Mouse (Mus musculus): ENCODE results near the gene Spon1. TPM values are rescaled to one million over a fixed set of nuclear protein-coding genes. Genes with fewer than 3 reads are reported as not detected.

Gene Spon1
- polyA plus RNA-seq, 1 experiment from 2014 or later, result 64.3 TPM

- Histone ChIP-seq H3K4me2 (ENCODE audit: low read length) (no peak overlapping the region), H3K36me3 (ENCODE audit: control insufficient read depth, insufficient read depth, low read length) (no peaks in the 10 kb centered on the region), H3K9ac (ENCODE audit: low read depth, low read length) (no peak overlapping the region), H3K27ac (ENCODE audit: low read depth, low read length) (no peak overlapping the region), H3K27me3 (replicated peaks; ENCODE audit: control insufficient read depth, insufficient read depth, low read length) (no peaks in the 10 kb centered on the region; the same call in 1 of the 2 replicates), H3K9me3 (ENCODE audit: control insufficient read depth, low read length) (no peaks in the 10 kb centered on the region), H3K4me3 (ENCODE audit: low read length) (no peak overlapping the region), H3K4me1 (ENCODE audit: control insufficient read depth, insufficient read depth, low read depth, low read length) (peaks cover 4% of the 10 kb centered on the region; the same call in 1 of the 2 replicates)
- no peak for ATAC-seq
- 72% methylated on average over 8 of the region's 8 CpGs for WGBS
These were observed 240.7 kb downstream of the Spon1 start for GRCm38 (mm10) chr7:114006456-114006855.

DNA sequence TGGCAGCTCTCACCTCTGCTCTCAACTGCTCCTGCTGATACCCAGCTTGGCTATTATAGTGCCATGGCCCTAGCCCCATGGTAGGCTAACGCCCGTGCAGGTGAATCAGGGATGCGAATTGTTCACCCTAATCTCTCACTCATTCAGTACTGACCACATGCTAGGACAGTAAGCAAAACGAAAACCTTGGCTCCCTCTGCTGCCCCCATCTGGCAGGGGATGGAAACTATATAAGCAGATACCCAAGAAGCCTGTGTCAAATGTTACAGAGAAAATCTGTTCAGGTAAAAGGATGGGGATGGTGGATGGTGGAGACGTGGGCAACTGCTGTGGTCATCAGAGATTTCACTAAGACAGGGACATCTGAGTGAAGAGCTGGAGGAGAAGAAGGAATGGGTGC lies 241.8 kb downstream of the Spon1 start:
- Histone ChIP-seq H3K9ac (ENCODE audit: low read depth, low read length) (no peak overlapping the region), H3K27me3 (replicated peaks; ENCODE audit: control insufficient read depth, insufficient read depth, low read length) (no peaks in the 10 kb centered on the region; the same call in 1 of the 2 replicates), H3K4me2 (ENCODE audit: low read length) (no peak overlapping the region), H3K4me3 (ENCODE audit: low read length) (no peak overlapping the region), H3K27ac (ENCODE audit: low read depth, low read length) (no peak overlapping the region), H3K4me1 (ENCODE audit: control insufficient read depth, insufficient read depth, low read depth, low read length) (peaks cover 4% of the 10 kb centered on the region; the same call in 1 of the 2 replicates), H3K36me3 (ENCODE audit: control insufficient read depth, insufficient read depth, low read length) (no peaks in the 10 kb centered on the region), H3K9me3 (ENCODE audit: control insufficient read depth, low read length) (no peaks in the 10 kb centered on the region)
- 73% methylated on average over 5 of the region's 5 CpGs for WGBS
- ATAC-seq, result no peak

DNA sequence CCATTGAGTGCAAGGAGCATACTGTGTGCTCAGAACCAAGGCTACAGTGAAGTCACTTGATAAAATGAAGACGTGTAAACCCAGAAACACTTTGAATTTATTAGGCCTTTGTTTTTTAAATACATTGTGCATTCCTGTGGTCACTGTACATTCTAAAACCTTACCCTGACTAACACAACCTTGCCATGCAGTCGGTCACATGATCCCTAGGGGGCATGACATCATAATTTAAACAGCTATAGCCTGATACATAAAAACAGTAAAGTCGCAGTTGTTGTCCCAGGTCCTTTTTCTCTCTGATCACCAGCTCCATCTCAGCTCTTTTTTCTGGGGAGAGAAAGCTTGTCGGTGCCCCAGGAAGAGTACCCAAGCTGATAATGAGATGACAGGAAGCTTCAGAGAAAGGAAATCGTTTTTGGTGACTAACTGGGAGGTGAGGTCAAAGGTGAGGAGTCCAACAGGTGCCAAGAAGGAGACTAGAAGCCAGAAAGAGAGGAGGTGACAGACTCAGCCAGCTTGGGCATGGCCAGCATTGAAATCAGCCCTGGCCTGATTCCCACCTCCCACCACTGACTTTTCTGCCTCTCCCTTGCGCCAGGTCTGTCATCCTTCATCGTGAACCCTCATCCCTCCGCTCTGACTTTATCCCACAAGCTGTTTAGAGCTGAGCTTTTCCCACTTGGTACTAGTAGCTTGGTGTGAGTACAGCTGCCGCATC lies 246.1 kb downstream of the Spon1 start:
- Histone ChIP-seq H3K9me3 (ENCODE audit: control insufficient read depth, low read length) (no peaks in the 10 kb centered on the region), H3K9ac (ENCODE audit: low read depth, low read length) (no peak overlapping the region), H3K27ac (ENCODE audit: low read depth, low read length) (no peak overlapping the region), H3K4me3 (ENCODE audit: low read length) (no peak overlapping the region), H3K4me2 (ENCODE audit: low read length) (no peak overlapping the region), H3K36me3 (ENCODE audit: control insufficient read depth, insufficient read depth, low read length) (no peaks in the 10 kb centered on the region), H3K4me1 (ENCODE audit: control insufficient read depth, insufficient read depth, low read depth, low read length) (no peaks in the 10 kb centered on the region), H3K27me3 (replicated peaks; ENCODE audit: control insufficient read depth, insufficient read depth, low read length) (no peaks in the 10 kb centered on the region)
- WGBS, result 51% methylated on average over 9 of the region's 9 CpGs
- ATAC-seq, result no peak

DNA sequence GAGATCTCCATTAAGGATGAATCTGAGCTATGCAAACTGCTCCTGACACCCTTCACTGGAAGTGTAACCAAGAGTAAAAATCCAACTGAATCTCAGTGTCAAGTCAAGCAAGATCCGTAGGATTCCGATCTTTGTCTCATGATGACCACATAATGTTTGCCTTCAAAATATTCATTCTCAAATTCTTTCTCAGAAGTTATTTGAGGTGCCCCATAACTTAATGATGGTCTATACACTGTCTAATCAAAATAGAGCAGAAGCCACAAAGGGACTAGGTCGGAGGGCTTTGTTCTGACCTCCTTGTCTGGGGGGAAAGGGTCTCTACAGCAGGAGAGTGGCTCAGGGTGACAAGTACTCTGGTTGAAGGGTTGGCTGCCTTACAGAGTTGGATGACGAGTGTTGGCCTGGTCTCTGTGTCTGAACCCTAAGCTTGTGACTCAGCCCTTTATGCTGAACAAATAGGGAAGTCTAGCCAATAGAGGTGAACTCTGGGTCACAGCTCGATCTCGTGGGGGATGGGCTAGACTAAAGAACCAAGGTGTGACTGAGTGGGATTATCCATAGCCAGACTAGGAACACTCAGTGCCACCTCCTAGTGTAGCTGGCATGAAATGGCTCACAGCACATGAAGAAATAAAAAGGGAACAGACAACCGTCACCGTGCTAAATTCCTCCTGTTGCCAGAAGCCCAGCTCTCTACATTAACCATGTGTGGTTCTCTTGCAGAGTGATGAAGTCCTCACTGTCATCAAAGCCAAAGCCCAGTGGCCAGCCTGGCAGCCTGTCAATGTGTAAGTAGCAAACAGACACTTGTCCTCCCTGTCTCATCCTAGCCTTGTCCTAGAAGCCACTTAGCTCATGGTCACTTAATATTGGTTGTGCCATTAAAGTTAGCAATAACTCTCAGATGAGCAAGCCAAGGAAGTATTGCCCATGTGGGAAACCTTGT lies 250.5 kb downstream of the Spon1 start:
- H3K27me3 ChIP-seq (replicated peaks; ENCODE audit: control insufficient read depth, insufficient read depth, low read length), result no peaks in the 10 kb centered on the region
- ATAC-seq, result no peak
- no peak overlapping the region for H3K27ac ChIP-seq (ENCODE audit: low read depth, low read length)
- no peak overlapping the region for H3K4me2 ChIP-seq (ENCODE audit: low read length)
- peaks cover 3% of the 10 kb centered on the region; the same call in 1 of the 2 replicates for H3K4me1 ChIP-seq (ENCODE audit: control insufficient read depth, insufficient read depth, low read depth, low read length)
- H3K36me3 ChIP-seq (ENCODE audit: control insufficient read depth, insufficient read depth, low read length), result no peaks in the 10 kb centered on the region
- no peak overlapping the region for H3K4me3 ChIP-seq (ENCODE audit: low read length)
- H3K9ac ChIP-seq (ENCODE audit: low read depth, low read length), result no peak overlapping the region
- no peaks in the 10 kb centered on the region for H3K9me3 ChIP-seq (ENCODE audit: control insufficient read depth, low read length)
- WGBS, result 77% methylated on average over 8 of the region's 8 CpGs

DNA sequence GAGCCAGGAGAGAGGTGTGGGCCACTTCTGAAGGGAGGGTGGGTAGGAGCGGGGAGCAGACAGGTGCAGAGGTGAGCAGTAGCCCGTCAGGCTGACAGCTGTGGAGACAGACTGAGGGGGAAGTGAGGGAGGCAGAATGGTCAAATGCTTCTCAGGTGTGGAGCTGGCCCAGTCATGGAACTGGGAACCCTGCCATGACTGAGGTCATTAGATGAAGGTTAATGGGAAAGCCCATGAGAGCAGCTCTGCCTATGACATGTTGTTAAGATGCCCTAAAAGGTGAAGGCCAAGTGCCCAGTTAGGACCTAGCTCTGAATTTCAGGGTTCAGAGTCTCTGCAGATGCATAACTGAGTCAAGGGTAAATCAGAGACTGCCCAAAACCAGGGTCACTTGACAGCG lies 253.1 kb downstream of the Spon1 start:
- H3K4me1 ChIP-seq (ENCODE audit: control insufficient read depth, insufficient read depth, low read depth, low read length), result peaks cover 3% of the 10 kb centered on the region; the same call in 1 of the 2 replicates
- H3K9me3 ChIP-seq (ENCODE audit: control insufficient read depth, low read length), result no peaks in the 10 kb centered on the region
- 73% methylated on average over 3 of the region's 3 CpGs for WGBS
- no peak overlapping the region for H3K4me3 ChIP-seq (ENCODE audit: low read length)
- H3K9ac ChIP-seq (ENCODE audit: low read depth, low read length), result no peak overlapping the region
- no peaks in the 10 kb centered on the region for H3K27me3 ChIP-seq (replicated peaks; ENCODE audit: control insufficient read depth, insufficient read depth, low read length)
- no peak overlapping the region for H3K27ac ChIP-seq (ENCODE audit: low read depth, low read length)
- H3K4me2 ChIP-seq (ENCODE audit: low read length), result no peak overlapping the region
- no peak for ATAC-seq
- H3K36me3 ChIP-seq (ENCODE audit: control insufficient read depth, insufficient read depth, low read length), result no peaks in the 10 kb centered on the region

- peak overlapping the region; percentile 41 for H3K4me3 ChIP-seq (ENCODE audit: low read length)
- H3K4me2 ChIP-seq (ENCODE audit: low read length), result peak overlapping the region; percentile 77
- peaks cover 3% of the 10 kb centered on the region; the same call in 1 of the 2 replicates for H3K4me1 ChIP-seq (ENCODE audit: control insufficient read depth, insufficient read depth, low read depth, low read length)
- no peaks in the 10 kb centered on the region for H3K27me3 ChIP-seq (replicated peaks; ENCODE audit: control insufficient read depth, insufficient read depth, low read length)
- WGBS, result 5% methylated on average over 11 of the region's 11 CpGs
- no peaks in the 10 kb centered on the region for H3K9me3 ChIP-seq (ENCODE audit: control insufficient read depth, low read length)
- peak overlapping the region; percentile 58; the same call in 1 of the 2 replicates for H3K9ac ChIP-seq (ENCODE audit: low read depth, low read length)
- ATAC-seq, result peak; percentile 17; the same call in 1 of the 2 replicates
- peak overlapping the region; percentile 19; the same call in 1 of the 2 replicates for H3K27ac ChIP-seq (ENCODE audit: low read depth, low read length)
- H3K36me3 ChIP-seq (ENCODE audit: control insufficient read depth, insufficient read depth, low read length), result no peaks in the 10 kb centered on the region
These were observed 254.4 kb downstream of the Spon1 start for GRCm38 (mm10) chr7:114020057-114020703.

DNA sequence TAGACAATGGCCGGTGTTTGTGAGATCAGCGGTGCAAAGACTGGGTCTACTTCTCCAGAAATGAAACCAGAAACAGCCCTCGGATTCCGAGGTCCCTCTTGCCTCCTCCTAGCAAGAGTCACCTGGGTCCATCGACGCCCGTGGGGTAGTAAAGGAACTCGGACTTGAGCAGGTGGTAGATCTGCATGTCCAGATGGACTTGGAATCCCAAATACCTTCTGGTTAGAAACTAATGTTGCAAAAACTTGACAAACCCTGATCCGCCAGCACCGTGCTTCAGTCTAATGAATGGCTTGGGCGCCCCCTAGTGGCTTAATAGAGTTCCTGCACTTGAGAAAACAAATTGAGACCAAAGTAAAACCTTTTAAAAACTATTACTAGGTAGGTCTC lies 254.9 kb downstream of the Spon1 start:
- Histone ChIP-seq H3K9ac (ENCODE audit: low read depth, low read length) (peak overlapping the region; percentile 58; the same call in 1 of the 2 replicates), H3K4me2 (ENCODE audit: low read length) (peak overlapping the region; percentile 77), H3K4me1 (ENCODE audit: control insufficient read depth, insufficient read depth, low read depth, low read length) (peaks cover 3% of the 10 kb centered on the region; the same call in 1 of the 2 replicates), H3K27ac (ENCODE audit: low read depth, low read length) (peak overlapping the region; percentile 19; the same call in 1 of the 2 replicates), H3K9me3 (ENCODE audit: control insufficient read depth, low read length) (no peaks in the 10 kb centered on the region), H3K27me3 (replicated peaks; ENCODE audit: control insufficient read depth, insufficient read depth, low read length) (no peaks in the 10 kb centered on the region), H3K36me3 (ENCODE audit: control insufficient read depth, insufficient read depth, low read length) (no peaks in the 10 kb centered on the region), H3K4me3 (ENCODE audit: low read length) (peak overlapping the region; percentile 41)
- WGBS, result under 1% methylated on average over 11 of the region's 11 CpGs
- peak; percentile 72 for ATAC-seq

DNA sequence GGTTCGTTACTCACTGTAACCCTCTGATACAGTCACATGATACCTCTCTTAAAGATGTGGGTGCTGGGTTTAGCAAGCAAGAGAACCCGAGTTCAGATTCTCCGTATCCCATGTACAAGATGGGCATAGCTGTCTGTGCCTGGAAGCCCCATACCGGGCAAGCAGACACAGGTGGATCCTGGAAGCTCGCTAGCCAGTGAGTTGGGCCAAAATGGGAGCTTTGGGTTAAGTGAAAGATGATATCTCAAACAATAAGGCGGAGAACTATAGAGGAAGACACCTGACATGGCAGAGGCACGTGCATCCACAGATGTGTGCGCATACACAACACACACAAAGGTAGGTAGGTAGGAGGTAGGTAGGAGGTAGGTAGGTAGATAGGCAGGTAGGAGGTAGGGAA lies 261.1 kb downstream of the Spon1 start:
- no peaks in the 10 kb centered on the region for H3K9me3 ChIP-seq (ENCODE audit: control insufficient read depth, low read length)
- no peak overlapping the region for H3K27ac ChIP-seq (ENCODE audit: low read depth, low read length)
- 93% methylated on average over 8 of the region's 8 CpGs for WGBS
- H3K27me3 ChIP-seq (replicated peaks; ENCODE audit: control insufficient read depth, insufficient read depth, low read length), result no peaks in the 10 kb centered on the region
- no peak overlapping the region for H3K4me2 ChIP-seq (ENCODE audit: low read length)
- ATAC-seq, result no peak
- no peak overlapping the region for H3K4me3 ChIP-seq (ENCODE audit: low read length)
- no peak overlapping the region for H3K9ac ChIP-seq (ENCODE audit: low read depth, low read length)
- 0 out of 2 replicates have a peak, but pooled peaks cover 3% of the 10 kb centered on the region for H3K36me3 ChIP-seq (ENCODE audit: control insufficient read depth, insufficient read depth, low read length)
- H3K4me1 ChIP-seq (ENCODE audit: control insufficient read depth, insufficient read depth, low read depth, low read length), result no peaks in the 10 kb centered on the region

Measured in hindbrain, embryonic 16.5 days (tissue).